Mouse (Mus musculus): ENCODE measurements around the gene Smim15.
A peak's percentile ranks its signal among the peaks of the same experiment; 100 is the strongest.

Gene Smim15

GRCm38 (mm10) chr13:108063374-108064134 is 19.3 kb downstream of the Smim15 start:
- no peak for DNase-seq

GRCm38 (mm10) chr13:108064331-108064730 is 20.1 kb downstream of the Smim15 start:
- no peak for DNase-seq

- no peak for DNase-seq
These were observed 21.8 kb downstream of the Smim15 start for GRCm38 (mm10) chr13:108066021-108066420.

GRCm38 (mm10) chr13:108069151-108069550 is 24.9 kb downstream of the Smim15 start:
- no peak for DNase-seq

GRCm38 (mm10) chr13:108070171-108070570 is 25.9 kb downstream of the Smim15 start:
- no peak for DNase-seq

GRCm38 (mm10) chr13:108077476-108077875 is 33.2 kb downstream of the Smim15 start:
- no peak for DNase-seq

GRCm38 (mm10) chr13:108077901-108078300 is 33.7 kb downstream of the Smim15 start:
- no peak for DNase-seq

- no peak for DNase-seq
These were observed 39.8 kb downstream of the Smim15 start for GRCm38 (mm10) chr13:108084086-108084485.

- DNase-seq = no peak
These were observed 41.8 kb downstream of the Smim15 start for GRCm38 (mm10) chr13:108086036-108086435.

- no peak for DNase-seq
These were observed 42.5 kb downstream of the Smim15 start for GRCm38 (mm10) chr13:108086724-108087123.

GRCm38 (mm10) chr13:108092290-108092689 is 48.0 kb downstream of the Smim15 start:
- DNase-seq = no peak

- DNase-seq = no peak
These were observed 50.4 kb downstream of the Smim15 start for GRCm38 (mm10) chr13:108094681-108095080.

GRCm38 (mm10) chr13:108095617-108096016 is 51.4 kb downstream of the Smim15 start:
- DNase-seq = peak; percentile 32

GRCm38 (mm10) chr13:108096446-108096845 is 52.2 kb downstream of the Smim15 start:
- no peak for DNase-seq
